Mouse (Mus musculus): ENCODE measurements around the gene Armc6.
A peak's percentile ranks its signal among the peaks of the same experiment; 100 is the strongest.
"Not testable (repeated sequence)": the region's sequence is repeated elsewhere in the genome, so short reads cannot be mapped to it uniquely, and the experiment has no call there.

Gene Armc6

DNA sequence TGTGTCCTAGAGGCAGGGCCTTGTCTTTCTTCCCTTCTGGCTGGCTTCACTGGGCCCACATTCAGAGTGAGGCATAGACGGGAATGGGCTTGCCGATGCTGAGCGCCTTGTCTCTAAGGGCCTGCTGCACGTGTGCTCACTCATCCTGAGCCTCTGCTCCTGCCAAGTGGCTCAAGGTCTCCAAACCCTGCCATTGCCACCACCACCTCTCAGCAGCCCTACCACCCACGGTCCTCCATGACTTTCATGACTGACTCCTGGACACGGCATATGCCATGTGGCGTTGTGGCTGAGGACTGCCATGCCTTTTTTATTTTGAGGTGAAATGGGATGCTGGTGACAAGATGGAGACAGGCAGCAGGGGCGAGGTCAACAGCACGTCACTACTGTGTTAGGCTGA is 3.4 kb downstream of the Armc6 start:
- no peak for DNase-seq (ENCODE audit: low read depth, low spot score)

- no peak for DNase-seq (ENCODE audit: low read depth, low spot score)
Observed at GRCm38 (mm10) chr8:70227997-70228396, 6.3 kb downstream of the Armc6 start.

- DNase-seq (ENCODE audit: low read depth, low spot score), result no peak
Observed at GRCm38 (mm10) chr8:70223341-70223740, 10.9 kb downstream of the Armc6 start.

DNA sequence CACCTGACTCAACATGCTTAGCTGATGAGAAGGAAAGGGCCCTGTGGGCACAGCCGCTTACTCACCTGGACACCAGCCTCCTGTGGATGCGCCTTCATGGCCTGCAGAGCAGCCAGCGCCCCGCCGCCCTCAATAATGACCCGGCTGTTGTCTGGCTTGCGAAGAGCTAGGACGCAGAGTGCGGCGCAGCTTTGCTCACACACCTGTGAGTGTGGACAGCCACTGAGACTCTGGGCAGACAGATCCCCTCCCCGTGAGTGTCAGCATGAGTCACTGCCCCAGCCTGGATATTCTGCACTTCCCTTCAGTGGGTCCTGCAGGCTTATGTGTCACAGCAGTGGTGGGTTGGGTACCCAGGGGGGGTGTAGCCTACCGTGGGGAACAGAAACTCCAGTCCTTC is 12.2 kb downstream of the Armc6 start:
- no peak for DNase-seq (ENCODE audit: low read depth, low spot score)

GRCm38 (mm10) chr8:70220911-70221310 is 13.4 kb downstream of the Armc6 start:
- no peak for DNase-seq (ENCODE audit: low read depth, low spot score)

DNA sequence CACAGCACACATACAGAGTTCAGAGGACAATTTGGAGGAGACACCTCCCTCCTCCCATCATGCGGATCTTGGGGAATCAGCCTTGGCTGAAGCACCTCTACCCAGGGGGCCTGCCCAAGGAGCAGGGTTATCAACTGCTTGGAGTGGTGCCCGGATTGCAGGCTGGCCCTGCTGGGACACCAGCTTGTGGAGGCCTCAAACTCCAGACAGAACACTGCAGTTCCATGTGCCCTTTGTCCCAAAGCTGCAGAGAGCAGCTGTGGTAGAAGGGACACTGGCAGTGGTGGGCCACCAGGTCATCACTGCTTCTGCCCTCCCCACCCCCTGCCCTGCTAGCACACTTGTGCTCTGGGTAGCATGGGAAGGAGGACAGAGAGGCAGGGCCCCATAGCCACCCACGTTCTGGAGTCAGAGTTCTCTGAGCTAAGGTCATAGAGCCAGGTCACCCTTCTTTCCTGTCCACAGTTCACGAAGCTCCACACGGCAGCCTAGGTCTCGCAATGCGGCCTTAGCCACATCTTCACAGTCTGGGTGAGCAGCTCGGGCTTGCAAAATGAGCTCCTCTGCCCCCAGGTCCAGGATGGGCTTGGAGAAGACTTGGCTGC is 13.9 kb downstream of the Armc6 start:
- no peak for DNase-seq (ENCODE audit: low read depth, low spot score)

DNA sequence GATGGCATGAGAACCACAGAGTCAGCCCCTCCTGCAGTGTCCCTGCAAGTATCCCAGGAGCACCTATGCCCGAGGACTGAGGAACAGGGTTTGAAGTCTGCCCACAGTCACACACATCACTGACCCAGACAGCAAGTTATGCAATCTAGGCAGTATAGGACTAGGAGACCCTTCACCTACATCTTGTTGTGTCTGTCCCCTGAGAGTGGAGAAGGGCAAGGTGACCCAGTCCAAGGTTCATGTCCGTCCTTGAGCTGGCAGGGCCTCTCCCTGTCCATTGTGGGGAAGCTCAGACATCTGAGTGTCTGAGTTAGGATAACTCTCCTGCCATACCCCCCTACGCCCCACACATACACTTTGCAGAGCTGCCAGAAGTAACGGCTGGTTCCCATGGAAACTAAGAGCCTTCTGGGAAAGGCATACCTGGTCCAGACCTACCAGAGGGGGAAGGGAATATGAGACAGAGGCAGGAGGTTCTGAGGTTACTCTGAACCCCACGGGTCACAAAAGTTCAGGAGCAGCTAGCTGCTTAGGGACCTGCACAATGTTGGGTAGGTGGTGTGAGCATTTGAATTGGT is 15.1 kb downstream of the Armc6 start:
- DNase-seq (ENCODE audit: low read depth, low spot score), result no peak

GRCm38 (mm10) chr8:70217441-70217840 is 16.8 kb downstream of the Armc6 start:
- no peak for DNase-seq (ENCODE audit: low read depth, low spot score)

GRCm38 (mm10) chr8:70216566-70216965 is 17.7 kb downstream of the Armc6 start:
- peak; percentile 91 for DNase-seq (ENCODE audit: low read depth, low spot score)

- DNase-seq (ENCODE audit: low read depth, low spot score), result not testable (repeated sequence)
Observed at GRCm38 (mm10) chr8:70216161-70216560, 18.1 kb downstream of the Armc6 start.

- DNase-seq (ENCODE audit: low read depth, low spot score), result no peak
Observed at GRCm38 (mm10) chr8:70215092-70215491, 19.2 kb downstream of the Armc6 start.

DNA sequence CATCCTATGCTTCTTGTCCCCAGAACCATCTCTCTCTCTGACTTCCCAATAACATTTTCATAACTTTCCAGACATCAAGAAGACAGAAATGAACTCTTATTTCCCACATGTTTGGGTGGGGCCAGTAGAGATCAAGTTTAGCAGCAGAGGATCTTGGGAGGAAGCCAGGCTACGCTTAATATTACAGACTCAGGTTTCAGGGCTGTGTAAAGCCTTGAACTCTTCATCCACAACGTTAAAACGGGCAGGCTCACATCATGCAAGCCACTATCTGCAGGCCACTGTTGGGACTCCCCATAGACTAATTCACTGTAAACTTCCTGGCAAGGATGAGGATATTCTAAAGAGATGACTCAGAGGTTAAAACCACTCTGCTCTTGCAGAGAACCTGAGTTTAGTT is 19.9 kb downstream of the Armc6 start:
- no peak for DNase-seq (ENCODE audit: low read depth, low spot score)

- peak; percentile 99 for DNase-seq (ENCODE audit: low read depth, low spot score)
Observed at GRCm38 (mm10) chr8:70212112-70213055, 21.9 kb downstream of the Armc6 start, which contains the start of gene Slc25a42. TSS of gene Slc25a42 (minus strand) at chr8:70212305.

GRCm38 (mm10) chr8:70211726-70212111 is 22.5 kb downstream of the Armc6 start:
- DNase-seq (ENCODE audit: low read depth, low spot score), result no peak

GRCm38 (mm10) chr8:70211275-70211674 is 23.0 kb downstream of the Armc6 start:
- DNase-seq (ENCODE audit: low read depth, low spot score), result no peak

DNA sequence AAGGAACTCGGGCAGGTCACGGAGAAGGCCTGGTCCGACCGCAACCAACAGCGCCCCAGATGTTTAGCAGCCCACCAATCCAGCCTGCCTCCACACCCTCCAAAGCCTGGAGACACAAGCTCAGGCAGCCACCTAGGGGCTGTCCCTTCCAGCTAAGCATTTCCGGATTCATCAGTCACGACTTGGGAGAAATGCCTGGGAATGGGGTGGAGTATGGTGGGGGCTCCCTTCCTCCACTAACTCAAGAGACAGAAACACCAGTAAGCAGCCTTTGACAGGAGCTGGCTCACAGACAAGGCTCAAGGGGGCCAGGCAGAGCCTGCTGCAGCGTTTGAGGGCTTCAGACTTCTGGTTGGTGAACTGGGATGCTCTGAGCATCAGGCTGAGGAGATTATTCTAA is 23.7 kb downstream of the Armc6 start:
- no peak for DNase-seq (ENCODE audit: low read depth, low spot score)

GRCm38 (mm10) chr8:70208130-70208529 is 26.1 kb downstream of the Armc6 start:
- DNase-seq (ENCODE audit: low read depth, low spot score), result no peak

- no peak for DNase-seq (ENCODE audit: low read depth, low spot score)
Observed at GRCm38 (mm10) chr8:70204757-70205156, 29.5 kb downstream of the Armc6 start.

DNA sequence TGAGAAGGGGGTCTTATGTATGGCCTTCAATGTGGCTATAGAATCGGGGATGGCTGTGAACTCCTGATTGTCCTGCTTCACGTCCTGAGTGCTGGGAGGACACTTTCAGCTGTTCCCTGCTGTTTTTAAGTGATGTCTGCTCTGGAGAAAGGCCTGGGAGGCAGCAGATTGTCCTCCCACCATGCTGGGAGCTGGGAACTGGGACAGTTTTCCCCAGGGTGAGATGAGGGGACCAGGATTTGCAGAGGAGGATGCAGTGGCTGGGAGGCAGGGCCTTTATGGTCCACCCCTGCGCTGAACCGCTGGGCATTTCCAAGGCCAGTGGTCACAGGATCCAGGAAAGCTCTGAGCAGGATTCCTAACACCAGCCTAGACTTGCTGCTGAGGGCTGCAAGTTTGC is 31.2 kb downstream of the Armc6 start:
- DNase-seq (ENCODE audit: low read depth, low spot score), result no peak

GRCm38 (mm10) chr8:70201417-70201816 is 32.8 kb downstream of the Armc6 start:
- no peak for DNase-seq (ENCODE audit: low read depth, low spot score)

DNA sequence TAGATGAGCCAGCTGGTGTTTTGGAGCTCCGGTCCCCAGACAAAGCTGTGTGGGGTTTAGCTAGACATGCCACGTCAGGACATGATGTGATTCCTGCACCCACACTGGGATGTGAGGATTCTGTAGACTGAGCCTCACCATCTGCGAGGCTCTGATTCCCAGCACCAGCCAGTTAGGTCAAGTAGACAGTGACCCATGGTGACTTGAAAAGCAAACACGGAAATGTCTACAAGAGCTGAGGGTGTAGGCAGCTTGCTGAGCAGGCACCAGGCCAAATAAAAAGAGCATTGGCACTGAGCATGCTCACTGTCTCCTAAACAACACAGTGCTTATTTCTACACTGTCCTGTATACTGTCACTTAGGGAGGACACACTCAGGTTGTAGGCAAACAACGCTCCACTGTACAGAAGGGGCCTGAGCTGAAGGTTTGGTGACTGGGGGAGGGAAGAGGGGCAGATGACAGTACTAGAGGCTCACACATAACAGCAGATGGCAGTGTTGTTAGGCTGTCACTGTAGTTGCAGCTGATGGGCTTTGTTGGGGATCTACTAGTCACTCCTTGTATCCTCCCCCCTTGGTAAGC is 34.1 kb downstream of the Armc6 start:
- DNase-seq (ENCODE audit: low read depth, low spot score), result no peak

DNA sequence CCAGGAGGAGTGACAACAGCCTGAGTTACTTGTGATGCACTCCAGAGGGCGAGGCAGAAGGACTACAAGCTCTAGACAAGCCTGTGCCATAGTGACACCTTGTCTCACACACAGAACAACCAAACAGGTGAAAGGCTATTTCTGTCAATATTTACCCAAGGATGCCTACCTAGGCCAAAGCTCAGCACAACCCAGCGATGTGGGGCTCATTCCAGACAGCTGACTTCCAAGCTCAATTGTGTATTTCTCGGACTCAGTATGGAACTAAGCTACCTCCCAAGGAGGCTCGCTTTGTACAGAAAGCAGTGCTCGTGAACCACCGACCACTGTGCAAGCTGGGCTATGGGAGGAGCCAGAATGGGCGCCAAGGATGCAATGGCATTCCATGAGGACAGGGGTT is 36.7 kb downstream of the Armc6 start:
- DNase-seq (ENCODE audit: low read depth, low spot score), result no peak
